Mouse (Mus musculus): ENCODE data around the gene Zfp872. TPM values are rescaled to one million over a fixed set of nuclear protein-coding genes. Genes with fewer than 3 reads are reported as not detected.

Gene Zfp872
- total RNA-seq, 1 experiment from 2014 or later, result not detected

DNA sequence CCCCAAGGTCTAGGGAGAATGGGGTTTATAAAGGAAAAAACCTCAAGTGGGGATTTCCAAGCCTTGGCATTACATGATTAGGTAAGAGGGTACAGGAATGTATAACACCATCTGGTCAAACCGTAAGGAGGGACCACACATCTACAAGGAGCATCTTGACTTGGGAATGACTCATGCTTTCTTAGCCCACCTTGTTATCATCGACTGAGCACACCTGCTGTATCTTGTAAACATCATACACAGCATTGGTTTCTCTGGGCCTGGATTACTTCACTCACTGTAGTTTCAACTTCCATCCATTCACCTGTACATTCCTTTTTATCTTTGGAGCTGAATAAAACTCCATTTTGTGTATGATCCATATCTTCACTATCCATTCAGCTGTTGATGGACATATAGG lies 56.4 kb downstream of the Zfp872 start:
- no peak for ATAC-seq (ENCODE audit: extremely low read depth, insufficient number of reproducible peaks, low FRiP score, poor library complexity, severe bottlenecking)

Other genes starting within 250 kb of the Zfp872 start
- 3.1 and 3.7 TPM in 2 replicates for gene Swsap1, start 232.3 kb upstream of the Zfp872 start, total RNA-seq (2017)
- not detected in 2 replicates for gene Epor, start 224.6 kb upstream of the Zfp872 start, total RNA-seq (2017)
- not detected in 2 replicates for gene Rgl3, start 198.6 kb upstream of the Zfp872 start, total RNA-seq (2017)
- gene Ccdc151, start 185.5 kb upstream of the Zfp872 start, total RNA-seq (2017), result 0.49 TPM in 1 of 2 replicates, not detected in the other
- gene Prkcsh, start 185.3 kb upstream of the Zfp872 start, total RNA-seq (2017), result 37.1 and 40.3 TPM in 2 replicates
- gene Elavl3, start 136.1 kb upstream of the Zfp872 start, total RNA-seq (2017), result not detected in 2 replicates
- gene Gm49318, start 116.8 kb upstream of the Zfp872 start, total RNA-seq (2017), result not detected in 2 replicates
- gene Zfp653, start 116.7 kb upstream of the Zfp872 start, total RNA-seq (2017), result 13.5 and 18.5 TPM in 2 replicates
- 10.1 and 14.0 TPM in 2 replicates for gene Ecsit, start 102.7 kb upstream of the Zfp872 start, total RNA-seq (2017)
- gene Cnn1, start 88.9 kb upstream of the Zfp872 start, total RNA-seq (2017), result not detected in 2 replicates
- gene Elof1, start 70.9 kb upstream of the Zfp872 start, total RNA-seq (2017), result 27.4 and 27.9 TPM in 2 replicates
- 70.6 and 71.3 TPM in 2 replicates for gene Acp5, start 52.4 kb upstream of the Zfp872 start, total RNA-seq (2017)
- gene Pigyl, start 31.2 kb upstream of the Zfp872 start, total RNA-seq (2017), result 13.0 and 16.6 TPM in 2 replicates
- 49.2 and 51.3 TPM in 2 replicates for gene Zfp809, start 37.6 kb downstream of the Zfp872 start, total RNA-seq (2017)
- 1.6 and 1.7 TPM in 2 replicates for gene Zfp599, start 71.8 kb downstream of the Zfp872 start, total RNA-seq (2017)
- 13.9 and 20.4 TPM in 2 replicates for gene Zfp810, start 119.6 kb downstream of the Zfp872 start, total RNA-seq (2017)
- gene Anln, start 201.1 kb downstream of the Zfp872 start, total RNA-seq (2017), result 2.2 and 5.0 TPM in 2 replicates
- gene 9530077C05Rik, start 223.4 kb downstream of the Zfp872 start, total RNA-seq (2017), result 11.0 and 15.4 TPM in 2 replicates